Mouse (Mus musculus): Measurements from ENCODE around the gene Ddah2.
"Not testable (repeated sequence)": the region's sequence is repeated elsewhere in the genome, so short reads cannot be mapped to it uniquely, and the experiment has no call there.

The Ddah2 gene

DNA sequence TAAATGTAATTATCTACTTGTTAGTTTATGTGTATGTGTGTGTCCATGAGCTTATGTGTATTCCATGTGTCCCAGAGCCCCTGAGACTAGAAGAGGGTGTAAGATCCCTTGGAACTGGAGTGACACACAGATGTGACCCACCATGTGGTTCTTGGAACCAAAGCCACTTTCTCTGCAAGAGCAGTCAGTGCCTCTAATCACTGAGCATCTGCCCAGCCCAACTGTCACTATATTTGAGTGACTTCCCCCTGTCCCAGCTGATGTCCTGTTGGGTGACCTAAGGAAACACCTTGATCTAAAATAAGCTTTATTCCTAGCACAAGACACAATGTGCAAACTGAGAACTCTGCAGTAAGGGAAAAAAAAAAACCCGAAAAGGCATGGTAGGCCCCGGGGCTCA, 30.5 kb upstream of the Ddah2 start:
- DNase-seq: no peak

- no peak for DNase-seq
Measured at GRCm38 (mm10) chr17:35029691-35030532, 28.9 kb upstream of the Ddah2 start.

- DNase-seq: no peak
Measured at GRCm38 (mm10) chr17:35031272-35031671, 27.6 kb upstream of the Ddah2 start.

DNA sequence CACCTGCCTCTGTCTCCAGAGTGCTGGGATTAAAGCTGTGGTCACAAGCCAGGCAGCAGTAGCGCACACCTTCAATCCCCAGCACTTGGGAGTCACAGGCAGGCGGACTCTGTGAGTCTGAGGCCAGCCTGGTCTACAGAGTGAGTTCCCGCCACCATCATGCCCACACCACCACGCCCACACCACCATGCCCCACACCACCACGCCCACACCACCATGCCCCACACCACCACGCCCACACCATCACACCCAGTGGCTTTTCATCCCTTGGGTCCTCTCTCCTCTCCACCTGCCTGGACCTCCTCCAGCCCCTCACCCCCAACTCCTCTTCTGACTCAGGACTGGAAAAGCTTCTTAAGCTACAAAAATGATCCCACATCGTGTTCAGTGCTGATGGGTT, 27.0 kb upstream of the Ddah2 start:
- no peak for DNase-seq

DNA sequence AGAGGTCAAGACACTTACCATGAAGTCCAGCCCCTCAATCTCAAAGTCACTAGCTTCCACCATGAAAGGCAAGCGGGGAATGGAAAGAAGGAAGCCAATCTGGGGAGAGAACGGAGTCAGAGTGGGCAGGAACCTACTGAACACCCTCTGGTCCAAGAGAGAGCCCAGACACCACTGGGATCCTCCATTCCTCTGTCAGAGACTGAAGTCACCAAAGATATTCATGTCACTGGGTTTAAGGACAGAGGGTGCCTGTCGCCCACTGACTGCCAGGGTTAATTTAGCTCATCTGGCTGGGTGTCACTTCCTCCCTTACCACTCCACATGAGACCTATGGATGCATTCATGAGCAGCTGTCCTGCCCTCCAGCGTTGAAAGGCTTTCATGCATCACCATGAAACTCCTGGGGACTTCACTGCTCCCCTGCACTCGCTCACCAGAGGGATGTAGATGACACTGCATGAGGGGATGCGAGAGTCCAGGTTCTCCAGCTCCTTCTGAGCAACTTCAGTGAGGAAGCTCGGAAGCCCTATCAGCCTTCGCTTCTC, 26.4 kb upstream of the Ddah2 start:
- no peak for DNase-seq

- not testable (repeated sequence) for DNase-seq
Measured at GRCm38 (mm10) chr17:35033703-35034102, 25.1 kb upstream of the Ddah2 start.

DNA sequence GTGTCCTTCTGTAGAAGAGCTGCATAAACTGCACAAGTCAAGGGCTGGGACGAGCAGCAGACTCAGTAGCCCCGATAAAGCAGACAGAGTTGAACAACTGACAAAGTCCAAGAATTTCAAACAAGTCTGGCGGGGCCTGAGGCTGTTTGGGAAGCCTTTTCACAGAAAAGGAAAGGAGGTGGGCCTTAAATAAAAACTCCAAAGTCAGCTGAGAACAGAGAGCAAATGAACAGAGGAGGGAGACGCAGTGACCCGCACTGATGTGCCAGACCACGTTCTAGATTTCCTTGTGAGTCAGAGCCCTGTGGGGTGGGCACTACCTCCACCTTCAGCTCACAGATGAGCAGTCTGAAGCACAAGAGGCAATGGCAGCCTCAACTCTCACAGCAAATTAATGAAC, 23.9 kb upstream of the Ddah2 start:
- no peak for DNase-seq

DNA sequence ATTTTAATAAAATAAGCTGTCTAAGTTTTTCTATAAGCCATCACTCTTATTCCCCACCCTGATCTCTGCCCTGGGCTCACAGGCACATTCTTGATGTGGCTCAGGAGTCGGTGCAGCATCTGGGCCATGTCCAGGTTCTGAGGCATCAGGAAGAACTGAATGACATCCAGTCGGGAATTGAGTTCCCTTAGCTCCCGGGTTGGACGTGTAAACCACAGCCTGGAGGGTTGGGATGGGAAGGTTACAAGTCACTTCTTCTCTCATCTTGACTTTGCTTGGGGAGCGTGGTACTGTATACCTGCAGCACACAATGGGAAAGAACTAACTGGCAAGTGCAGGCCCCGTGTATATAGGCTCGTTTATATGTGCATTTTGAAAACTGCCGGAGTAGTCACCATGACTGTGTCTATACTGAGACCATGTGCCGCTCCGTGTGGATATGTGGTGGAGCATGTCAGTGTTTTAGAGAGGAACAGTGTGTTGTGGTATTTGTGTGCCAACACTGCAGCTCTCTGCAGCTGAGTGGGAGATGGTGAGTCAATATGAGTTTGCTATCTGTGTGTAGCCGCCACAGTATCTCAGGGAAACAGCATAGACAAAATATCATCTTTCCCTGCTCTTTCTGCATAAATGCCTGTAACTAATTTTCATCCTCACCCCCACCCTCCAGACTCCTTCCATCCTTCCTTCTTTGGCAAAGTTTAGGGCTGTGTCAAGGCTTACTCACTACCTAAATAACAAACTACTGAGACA, 19.5 kb upstream of the Ddah2 start:
- DNase-seq: peak; percentile 36

- no peak for DNase-seq
Measured at GRCm38 (mm10) chr17:35043794-35044193, 15.0 kb upstream of the Ddah2 start.

- DNase-seq: no peak
Measured at GRCm38 (mm10) chr17:35044904-35045806, 13.7 kb upstream of the Ddah2 start.

GRCm38 (mm10) chr17:35045807-35046680, 12.8 kb upstream of the Ddah2 start:
- DNase-seq: no peak

DNA sequence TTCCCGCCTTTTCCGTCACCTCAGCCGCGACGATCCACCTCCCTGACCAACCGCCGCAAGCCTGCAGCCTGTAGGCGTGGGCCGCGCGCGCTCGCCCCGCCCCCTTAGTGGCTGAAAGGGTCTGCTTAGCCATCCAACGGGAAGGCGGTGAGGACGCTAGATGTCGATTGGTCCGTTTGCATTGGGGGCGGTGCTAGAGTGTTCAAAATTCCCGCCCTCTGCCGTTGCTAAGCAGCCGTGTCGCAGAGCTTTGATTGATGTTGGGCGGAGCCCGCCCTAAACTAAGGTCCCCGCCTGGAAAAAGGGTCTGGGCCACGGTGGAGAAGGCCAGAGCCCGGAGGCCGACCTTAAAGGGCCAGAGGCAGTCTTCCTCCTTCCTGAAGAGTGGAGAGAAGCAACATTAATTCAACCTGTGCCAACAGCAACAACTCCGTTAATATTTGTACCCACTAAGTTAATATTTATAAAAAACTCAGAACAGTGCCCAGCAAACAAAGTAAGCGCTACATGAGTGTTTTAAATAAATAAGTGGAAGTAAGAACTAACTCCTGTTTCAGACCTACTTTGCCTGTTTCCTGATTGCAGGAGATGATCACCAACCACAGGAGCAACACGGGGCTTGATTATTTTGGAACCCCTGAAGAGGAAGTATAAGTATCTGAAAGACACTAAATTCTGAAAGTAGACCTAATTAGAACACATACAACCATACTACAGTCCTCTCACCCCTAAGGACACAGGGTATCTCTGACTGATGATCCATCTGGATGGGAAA, 12.0 kb upstream of the Ddah2 start, which contains the start of gene Msh5:
Gene Msh5 (minus strand): TSS at position 65 of the 775 bp plus-strand sequence.
- peak; percentile 88 for DNase-seq

DNA sequence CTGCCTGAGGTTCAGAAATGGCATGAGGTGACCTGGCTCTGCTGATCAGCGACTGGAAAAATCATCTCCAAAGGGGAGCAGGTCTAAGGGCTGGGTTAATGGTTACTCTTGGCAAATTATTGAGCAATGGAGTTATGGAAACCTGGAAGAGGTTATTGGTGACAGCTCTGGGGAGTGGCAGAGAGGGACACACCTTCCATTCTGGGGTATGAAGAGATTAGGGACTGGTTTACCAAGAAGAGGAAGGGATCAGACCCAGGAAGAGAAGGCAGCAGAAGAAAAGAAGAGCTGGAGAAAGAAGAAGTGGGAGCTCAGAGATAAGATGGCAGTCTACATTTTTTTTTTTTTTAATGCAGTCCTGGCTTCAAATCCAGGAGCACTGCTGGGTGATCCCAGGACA, 11.1 kb upstream of the Ddah2 start:
- no peak for DNase-seq

- DNase-seq: no peak
Measured at GRCm38 (mm10) chr17:35048149-35048931, 10.5 kb upstream of the Ddah2 start.

DNA sequence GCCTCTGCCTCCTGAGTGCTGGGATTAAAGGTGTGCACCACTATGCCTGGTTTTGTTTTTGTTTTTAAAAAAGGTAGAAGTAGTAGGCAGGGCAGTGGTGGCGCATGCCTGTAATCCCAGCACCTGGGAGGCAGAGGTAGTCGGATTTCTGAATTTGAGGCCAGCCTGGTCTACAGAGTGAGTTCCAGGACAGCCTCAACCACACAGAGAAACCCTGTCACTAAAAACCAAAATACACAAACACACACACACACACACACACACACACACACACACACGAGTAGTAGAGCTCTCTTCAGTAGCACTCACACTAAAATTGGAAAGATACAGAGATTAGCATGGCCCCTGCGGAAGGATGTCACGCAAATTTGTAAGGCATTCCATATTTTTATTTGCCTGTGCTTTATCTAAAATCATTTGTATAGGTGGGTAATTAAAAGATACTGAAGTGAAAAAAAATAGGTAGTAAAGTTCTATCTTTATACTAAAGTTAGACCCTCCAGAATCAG, 9.8 kb upstream of the Ddah2 start:
- DNase-seq: no peak

DNA sequence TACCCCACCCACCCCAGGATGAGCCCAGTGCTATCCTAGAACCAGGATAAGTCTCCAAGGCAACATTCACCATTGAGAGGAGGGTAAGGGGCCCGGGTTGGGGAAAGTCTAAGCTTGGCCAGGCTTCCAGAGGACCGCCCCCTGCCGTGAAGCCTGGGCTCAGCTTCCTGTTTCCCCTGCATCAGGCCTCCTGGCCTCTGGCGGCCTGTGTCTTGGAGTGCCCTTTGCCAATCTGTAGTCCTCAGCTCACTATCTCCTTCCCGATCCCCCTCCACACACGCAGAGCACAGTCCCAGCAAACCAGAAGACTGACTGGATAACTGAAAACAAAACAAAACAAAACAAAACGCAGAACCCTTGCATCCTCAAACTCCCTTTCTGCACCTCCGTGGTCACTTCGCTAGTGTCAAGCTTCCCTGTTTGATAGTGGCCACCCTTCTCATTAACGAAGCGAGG, 9.2 kb upstream of the Ddah2 start, which contains the start of gene Clic1:
Gene Clic1 (plus strand): TSS at position 406 of the 456 bp plus-strand sequence.
- no peak for DNase-seq

- no peak for DNase-seq
Measured at GRCm38 (mm10) chr17:35050126-35050750, 8.6 kb upstream of the Ddah2 start.

DNA sequence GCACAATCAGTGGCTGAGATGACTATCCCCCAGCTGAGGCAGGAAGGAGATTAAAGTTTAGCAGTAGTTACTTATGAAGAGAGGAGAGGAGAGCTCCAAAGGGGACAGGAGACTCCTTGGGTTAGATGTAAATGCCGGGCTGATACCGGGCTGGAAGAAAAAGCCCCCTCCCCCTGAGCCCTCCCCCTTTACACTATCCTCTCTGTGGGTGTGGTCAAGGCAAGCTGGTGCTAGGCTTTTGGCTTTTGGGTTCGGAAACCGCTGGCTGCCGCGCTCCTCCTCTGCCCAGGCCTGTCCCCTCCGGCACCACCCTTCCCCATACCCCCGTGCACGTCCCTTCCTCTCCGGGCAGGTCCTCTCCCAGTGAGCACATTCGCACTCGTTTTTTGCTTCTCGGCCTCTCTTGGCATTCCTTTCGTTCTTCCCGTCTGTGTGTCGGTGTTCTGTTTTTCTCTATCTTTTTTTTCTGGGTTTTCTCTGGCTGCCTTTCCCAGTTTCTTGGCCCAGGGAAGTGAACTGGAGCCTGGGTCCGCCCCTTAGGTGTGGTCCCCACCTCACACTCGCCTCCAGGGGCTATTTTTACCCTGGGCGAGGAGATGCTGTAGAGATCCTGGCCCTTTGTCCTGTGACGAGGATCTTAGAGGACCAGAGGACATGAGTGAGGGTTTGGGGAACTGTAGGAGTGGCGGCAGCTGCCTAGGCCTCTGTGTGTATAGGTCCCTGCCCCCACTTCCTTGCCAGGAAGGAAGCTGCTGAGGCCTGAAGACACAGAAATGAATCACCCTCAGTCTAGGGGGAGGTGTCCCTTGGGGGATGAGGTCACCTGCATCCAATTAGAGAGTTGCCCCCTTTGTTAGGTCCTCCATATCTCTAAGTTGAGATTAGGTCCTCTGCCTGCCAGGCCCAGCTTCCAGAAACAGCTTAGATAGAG, 7.4 kb upstream of the Ddah2 start:
- DNase-seq: no peak

Measured in right cerebral cortex, postnatal 25 days (tissue).